Mouse (Mus musculus) ES-Bruce4 (cell line): Measurements from ENCODE around the gene Olfr338.

Experiments used
- CTCF ChIP-seq: IDR thresholded peaks from one replicate; pipeline ENCODE4 v1.8.1; 2011; ENCODE audit warnings: low read depth, low read length
- EP300 ChIP-seq: IDR thresholded peaks from 2 replicates; pipeline ENCODE4 v1.6.1; 2011; ENCODE audit warnings: low read depth, low read length; ENCODE audit not compliant: insufficient read depth

DNA sequence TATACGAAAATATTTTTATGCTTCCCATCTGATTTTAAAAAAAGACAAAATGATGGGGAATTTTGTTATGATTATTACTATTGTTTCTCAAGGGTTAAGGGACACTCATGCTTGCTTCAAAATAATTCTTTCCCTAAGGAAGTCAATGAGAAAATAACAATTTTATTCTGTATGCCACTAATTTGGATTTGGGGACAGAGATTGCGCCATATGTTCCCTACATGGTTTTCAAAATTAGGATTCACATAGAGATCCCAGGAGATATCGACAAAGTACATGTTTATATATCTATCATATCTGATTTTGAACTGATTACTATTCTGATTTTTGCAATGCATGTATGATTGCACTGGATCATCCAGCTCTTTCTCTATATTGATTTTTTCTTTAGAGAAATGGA lies 45.3 kb downstream of the Olfr338 start, which contains the start of gene Olfr339:
- TF ChIP-seq CTCF (no peak), EP300 (no peak)
